ENCODE assay signal across 24 mouse cellular contexts in genomic region chr11:52053371-52053770, GRCm38 (mm10). TPM values are rescaled to one million over a fixed set of nuclear protein-coding genes. Genes with fewer than 3 reads are reported as not detected.
A peak's percentile ranks its signal among the peaks of the same experiment; 100 is the strongest.
DNase-seq lines count a peak whose midpoint lies in the region; ATAC-seq and TF ChIP-seq lines count a peak whose summit lies in the region.
"Had no signal": no experiment of that assay in that cellular context is flagged by ENCODE, and none has a peak within 500 bp of the region (broad histone marks: within the 10 kb centered on the region; RNA-seq: fewer than 3 reads in every experiment).

No protein-coding gene starts in this region.

- no peak overlapping the region for H3K9ac ChIP-seq in heart, postnatal 0 days (replicated peaks; ENCODE audit: low read depth, low read length)
- no peak overlapping the region for H3K9ac ChIP-seq in heart, embryonic 12.5 days
- H3K9ac ChIP-seq: embryonic facial prominence, embryonic 12.5 days; forebrain, embryonic 13.5 days; hindbrain, embryonic 14.5 days; liver, embryonic 14.5 days; lung, embryonic 15.5 days had no signal

- TF ChIP-seq EP300 in heart, postnatal 0 days (IDR thresholded peaks at IDR 0.05; ENCODE audit: low read depth): no peak

- no peak overlapping the region for H3K4me2 ChIP-seq in heart, postnatal 0 days (ENCODE audit: low read depth, low read length)
- H3K4me2 ChIP-seq in heart, embryonic 12.5 days: no peak overlapping the region
- H3K4me2 ChIP-seq: embryonic facial prominence, embryonic 12.5 days; forebrain, embryonic 13.5 days; hindbrain, embryonic 14.5 days; lung, embryonic 15.5 days had no signal

- peak overlapping the region; percentile 61 for H3K27ac ChIP-seq in gastrocnemius, adult 2 months
- peak overlapping the region; percentile 46; the same call in 1 of the 2 replicates for H3K27ac ChIP-seq in heart, postnatal 0 days (ENCODE audit: low read depth)
- no peak overlapping the region for H3K27ac ChIP-seq in heart, embryonic 12.5 days (ENCODE audit: poor library complexity, severe bottlenecking)
- H3K27ac ChIP-seq: embryonic facial prominence, embryonic 12.5 days; forebrain, embryonic 13.5 days; hindbrain, embryonic 14.5 days; liver, embryonic 14.5 days; lung, embryonic 15.5 days; macrophage; midbrain, embryonic 10.5 days had no signal

- WGBS in heart, postnatal 0 days: 47% methylated on average over 6 of the region's 6 CpGs
- WGBS in heart, embryonic 12.5 days: 71% methylated on average over 6 of the region's 6 CpGs

- H3K9me3 ChIP-seq in heart, postnatal 0 days (replicated peaks; ENCODE audit: control insufficient read depth, low read length): no peaks in the 10 kb centered on the region
- H3K9me3 ChIP-seq in heart, embryonic 12.5 days (replicated peaks): no peaks in the 10 kb centered on the region
- H3K9me3 ChIP-seq: embryonic facial prominence, embryonic 12.5 days; forebrain, embryonic 13.5 days; lung, embryonic 15.5 days; midbrain, embryonic 10.5 days had no signal

- no peak for TF ChIP-seq CTCF in gastrocnemius, adult 2 months (IDR thresholded peaks at IDR 0.05)
- TF ChIP-seq CTCF in heart, postnatal 0 days (IDR thresholded peaks at IDR 0.05; ENCODE audit: low read depth): no peak

- H3K36me3 ChIP-seq in heart, postnatal 0 days (replicated peaks; ENCODE audit: control insufficient read depth, insufficient read depth, low read length): no peaks in the 10 kb centered on the region
- no peaks in the 10 kb centered on the region for H3K36me3 ChIP-seq in heart, embryonic 12.5 days
- H3K36me3 ChIP-seq: embryonic facial prominence, embryonic 12.5 days; lung, embryonic 15.5 days; midbrain, embryonic 10.5 days had no signal

- H3K4me1 ChIP-seq in heart, postnatal 0 days (ENCODE audit: control insufficient read depth, insufficient read depth): peaks cover 13% of the 10 kb centered on the region
- H3K4me1 ChIP-seq in heart, embryonic 12.5 days (replicated peaks): 0 out of 2 replicates have a peak, but pooled peaks cover 16% of the 10 kb centered on the region
- H3K4me1 ChIP-seq: embryonic facial prominence, embryonic 12.5 days; forebrain, embryonic 13.5 days; lung, embryonic 15.5 days; midbrain, embryonic 10.5 days had no signal

- H3K4me3 ChIP-seq in gastrocnemius, adult 2 months: no peak overlapping the region
- no peak overlapping the region for H3K4me3 ChIP-seq in heart, postnatal 0 days (ENCODE audit: low read depth, low read length)
- no peak overlapping the region for H3K4me3 ChIP-seq in heart, embryonic 12.5 days
- H3K4me3 ChIP-seq: embryonic facial prominence, embryonic 12.5 days; forebrain, embryonic 13.5 days; lung, embryonic 15.5 days; midbrain, embryonic 10.5 days had no signal

- DNase-seq in gastrocnemius, adult 2 months: no peak
- DNase-seq in gastrocnemius, adult 18-20 months (ENCODE audit: low spot score): no peak
- no peak for DNase-seq in heart, postnatal 0 days (ENCODE audit: low spot score)
- peak; percentile 71 for DNase-seq in NIH3T3 (ENCODE audit: low read depth)
- DNase-seq in fibroblast of lung, adult 2 months (ENCODE audit: low read depth): peak; percentile 35
- no peak for DNase-seq in frontal cortex, postnatal 25 days (ENCODE audit: low spot score in 2 of 2)
- DNase-seq: cerebellum, adult 2 months; cerebellum, postnatal 25 days; gastrocnemius, postnatal 10 days; heart, postnatal 4 days; kidney, adult 18-20 months; kidney, postnatal 4 days; layer of hippocampus, adult 9-11 months; thymus, postnatal 14 days had no signal

- intact Hi-C loops in gastrocnemius, adult 2 months (cut with DNase I): no loop called here

- no peak for ATAC-seq in heart, postnatal 0 days (ENCODE audit: insufficient read depth, low read depth)
- ATAC-seq in heart, embryonic 12.5 days (ENCODE audit: insufficient number of reproducible peaks, low FRiP score): no peak
- ATAC-seq: forebrain, embryonic 13.5 days; inflammation-experienced regulatory T-cells, adult 6 months; midbrain, embryonic 16.5 days had no signal

- no peaks in the 10 kb centered on the region for H3K27me3 ChIP-seq in heart, postnatal 0 days (ENCODE audit: control insufficient read depth, insufficient read depth, low read length)
- no peaks in the 10 kb centered on the region for H3K27me3 ChIP-seq in heart, embryonic 12.5 days (replicated peaks)
- H3K27me3 ChIP-seq: embryonic facial prominence, embryonic 12.5 days; forebrain, embryonic 13.5 days; lung, embryonic 15.5 days had no signal

RNA-seq across cellular contexts. Expression of gene Ppp2ca, which starts 45.1 kb away (rescaled TPM):
- 10 to 100 TPM; 43.2 to 54.0 TPM for total RNA-seq in gastrocnemius, adult 2 months (2021)
- 10 to 100 TPM; 38.8 to 50.3 TPM for total RNA-seq in gastrocnemius, adult 18-20 months (2021)
- 68.0 and 77.5 TPM in 2 replicates for total RNA-seq in heart, postnatal 0 days (2014; rRNA removed; ENCODE audit: low replicate concordance)
- 48.8 and 53.3 TPM in 2 replicates for polyA plus RNA-seq in heart, postnatal 0 days (2015; fragmentation: Nextera tagmentation; extraction: Ambion mirVana)
- 80.9 and 82.0 TPM in 2 replicates for polyA plus RNA-seq in heart, embryonic 12.5 days (2016; fragmentation: Nextera tagmentation; extraction: Ambion mirVana)

RNA-seq across cellular contexts. Expression of gene Cdkl3, which starts 49.4 kb away (rescaled TPM):
- total RNA-seq in gastrocnemius, adult 2 months (2021): 1 to 10 TPM; 1.5 to 3.2 TPM
- total RNA-seq in gastrocnemius, adult 18-20 months (2021): 1 to 10 TPM; 3.0 to 4.6 TPM
- 2.3 and 5.6 TPM in 2 replicates for total RNA-seq in heart, postnatal 0 days (2014; rRNA removed; ENCODE audit: low replicate concordance)
- 13.1 and 16.3 TPM in 2 replicates for polyA plus RNA-seq in heart, postnatal 0 days (2015; fragmentation: Nextera tagmentation; extraction: Ambion mirVana)
- 8.5 and 9.4 TPM in 2 replicates for polyA plus RNA-seq in heart, embryonic 12.5 days (2016; fragmentation: Nextera tagmentation; extraction: Ambion mirVana)

RNA-seq across cellular contexts. Expression of gene Ube2b, which starts 52.8 kb away (rescaled TPM):
- 100 to 1,000 TPM; 519 to 559 TPM for total RNA-seq in gastrocnemius, adult 2 months (2021)
- 100 to 1,000 TPM; 574 to 604 TPM for total RNA-seq in gastrocnemius, adult 18-20 months (2021)
- 169 and 261 TPM in 2 replicates for total RNA-seq in heart, postnatal 0 days (2014; rRNA removed; ENCODE audit: low replicate concordance)
- 404 and 412 TPM in 2 replicates for polyA plus RNA-seq in heart, postnatal 0 days (2015; fragmentation: Nextera tagmentation; extraction: Ambion mirVana)
- 263 and 265 TPM in 2 replicates for polyA plus RNA-seq in heart, embryonic 12.5 days (2016; fragmentation: Nextera tagmentation; extraction: Ambion mirVana)

Comparison
In these comparisons a context has a peak if more than half of its experiments do, and no peak if none do; other contexts are left out.
1. DNase-seq: peak in NIH3T3 (single experiment) and fibroblast of lung, adult 2 months (single experiment); none in gastrocnemius, adult 2 months (single experiment), gastrocnemius, adult 18-20 months (single experiment), heart, postnatal 0 days (single experiment) and frontal cortex, postnatal 25 days (0 of 2).